Mouse (Mus musculus): ENCODE results near the gene Vsig8. TPM values are rescaled to one million over a fixed set of nuclear protein-coding genes. Genes with fewer than 3 reads are reported as not detected.

Vsig8 gene
- polyA plus RNA-seq (2016; fragmentation: Nextera tagmentation; extraction: Ambion mirVana): 0.12 TPM in 1 of 2 replicates, not detected in the other

- no peak within 1 kb of the TSS for H3K27ac ChIP-seq (replicated peaks)
- H3K4me1 ChIP-seq: peaks cover 25% of the 10 kb centered on the region
- no peaks in the 10 kb centered on the region for H3K36me3 ChIP-seq (replicated peaks)
- 82% methylated on average over 11 of the region's 11 CpGs for WGBS
- DNase-seq (ENCODE audit: low spot score): no peak
- peaks cover 68% of the 10 kb centered on the region for H3K27me3 ChIP-seq (replicated peaks; ENCODE audit: low read depth, poor library complexity, severe bottlenecking)
- H3K4me3 ChIP-seq: no peak within 1 kb of the TSS
- H3K9me3 ChIP-seq: no peaks in the 10 kb centered on the region
Observed at GRCm38 (mm10) chr1:172555638-172556037, at the start of gene Vsig8. Gene Vsig8, plus strand, starts transcription at chr1:172555938.

- peaks cover 56% of the 10 kb centered on the region for H3K4me1 ChIP-seq
- no peaks in the 10 kb centered on the region for H3K9me3 ChIP-seq
- 57% methylated on average over 5 of the region's 5 CpGs for WGBS
- H3K27ac ChIP-seq (replicated peaks): no peak overlapping the region
- no peak overlapping the region for H3K4me3 ChIP-seq
- H3K27me3 ChIP-seq (replicated peaks; ENCODE audit: low read depth, poor library complexity, severe bottlenecking): peaks cover 22% of the 10 kb centered on the region
- DNase-seq (ENCODE audit: low spot score): no peak
- peaks cover 16% of the 10 kb centered on the region; the same call in 1 of the 2 replicates for H3K36me3 ChIP-seq (replicated peaks)
Observed at GRCm38 (mm10) chr1:172507001-172507400, 48.7 kb upstream of the Vsig8 start.

GRCm38 (mm10) chr1:172507701-172508100 is 48.0 kb upstream of the Vsig8 start:
- H3K9me3 ChIP-seq: no peaks in the 10 kb centered on the region
- H3K4me1 ChIP-seq: peaks cover 50% of the 10 kb centered on the region
- H3K27me3 ChIP-seq (replicated peaks; ENCODE audit: low read depth, poor library complexity, severe bottlenecking): peaks cover 15% of the 10 kb centered on the region
- H3K4me3 ChIP-seq: no peak overlapping the region
- no peak for DNase-seq (ENCODE audit: low spot score)
- H3K27ac ChIP-seq (replicated peaks): no peak overlapping the region
- WGBS: 87% methylated on average over 3 of the region's 3 CpGs
- H3K36me3 ChIP-seq (replicated peaks): peaks cover 16% of the 10 kb centered on the region; the same call in 1 of the 2 replicates

- no peak for DNase-seq (ENCODE audit: low spot score)
- Histone ChIP-seq H3K27ac (replicated peaks) (no peak overlapping the region), H3K27me3 (replicated peaks; ENCODE audit: low read depth, poor library complexity, severe bottlenecking) (peaks cover 12% of the 10 kb centered on the region), H3K4me3 (no peak overlapping the region), H3K36me3 (replicated peaks) (peaks cover 16% of the 10 kb centered on the region; the same call in 1 of the 2 replicates), H3K4me1 (peaks cover 50% of the 10 kb centered on the region), H3K9me3 (no peaks in the 10 kb centered on the region)
- 68% methylated on average over 2 of the region's 2 CpGs for WGBS
Observed at GRCm38 (mm10) chr1:172508172-172508571, 47.6 kb upstream of the Vsig8 start.

GRCm38 (mm10) chr1:172509235-172509634 is 46.5 kb upstream of the Vsig8 start:
- Histone ChIP-seq H3K9me3 (no peaks in the 10 kb centered on the region), H3K27me3 (replicated peaks; ENCODE audit: low read depth, poor library complexity, severe bottlenecking) (peaks cover 10% of the 10 kb centered on the region; the same call in 1 of the 2 replicates), H3K27ac (replicated peaks) (no peak overlapping the region), H3K4me3 (no peak overlapping the region), H3K4me1 (peaks cover 45% of the 10 kb centered on the region), H3K36me3 (replicated peaks) (peaks cover 16% of the 10 kb centered on the region; the same call in 1 of the 2 replicates)
- no peak for DNase-seq (ENCODE audit: low spot score)
- WGBS: 76% methylated on average over 5 of the region's 5 CpGs

- H3K27ac ChIP-seq (replicated peaks): peak overlapping the region; percentile 40
- H3K9me3 ChIP-seq: no peaks in the 10 kb centered on the region
- WGBS: 44% methylated on average over 8 of the region's 8 CpGs
- H3K27me3 ChIP-seq (replicated peaks; ENCODE audit: low read depth, poor library complexity, severe bottlenecking): peaks cover 8% of the 10 kb centered on the region; the same call in 1 of the 2 replicates
- no peak for DNase-seq (ENCODE audit: low spot score)
- peak overlapping the region; percentile 30; the same call in 1 of the 2 replicates for H3K4me3 ChIP-seq
- H3K36me3 ChIP-seq (replicated peaks): peaks cover 14% of the 10 kb centered on the region; the same call in 1 of the 2 replicates
- H3K4me1 ChIP-seq: peaks cover 38% of the 10 kb centered on the region
Observed at GRCm38 (mm10) chr1:172509983-172510382, 45.8 kb upstream of the Vsig8 start.

- peaks cover 9% of the 10 kb centered on the region; the same call in 1 of the 2 replicates for H3K36me3 ChIP-seq (replicated peaks)
- DNase-seq (ENCODE audit: low spot score): peak; percentile 40
- peak overlapping the region; percentile 40 for H3K27ac ChIP-seq (replicated peaks)
- H3K4me1 ChIP-seq: peaks cover 39% of the 10 kb centered on the region
- H3K9me3 ChIP-seq: no peaks in the 10 kb centered on the region
- 24% methylated on average over 13 of the region's 13 CpGs for WGBS
- peak overlapping the region; percentile 30 for H3K4me3 ChIP-seq
- 0 out of 2 replicates have a peak, but pooled peaks cover 3% of the 10 kb centered on the region for H3K27me3 ChIP-seq (replicated peaks; ENCODE audit: low read depth, poor library complexity, severe bottlenecking)
Observed at GRCm38 (mm10) chr1:172510421-172510972, 45.2 kb upstream of the Vsig8 start.

- peak overlapping the region; percentile 78 for H3K27ac ChIP-seq (replicated peaks)
Observed at GRCm38 (mm10) chr1:172512962-172513361, 42.8 kb upstream of the Vsig8 start.

GRCm38 (mm10) chr1:172513525-172514212 is 42.1 kb upstream of the Vsig8 start:
- 80% methylated on average over 17 of the region's 17 CpGs for WGBS
- Histone ChIP-seq H3K4me3 (no peak overlapping the region), H3K27me3 (replicated peaks; ENCODE audit: low read depth, poor library complexity, severe bottlenecking) (0 out of 2 replicates have a peak, but pooled peaks cover 3% of the 10 kb centered on the region), H3K4me1 (peaks cover 35% of the 10 kb centered on the region), H3K27ac (replicated peaks) (peak overlapping the region; percentile 78; the same call in 1 of the 2 replicates), H3K9me3 (peaks cover 6% of the 10 kb centered on the region; the same call in 1 of the 2 replicates), H3K36me3 (replicated peaks) (no peaks in the 10 kb centered on the region)
- DNase-seq (ENCODE audit: low spot score): peak; percentile 38

More at GRCm38 (mm10) chr1:172512962-172513361, 42.8 kb upstream of the Vsig8 start:
- Histone ChIP-seq H3K4me1 (peaks cover 35% of the 10 kb centered on the region), H3K36me3 (replicated peaks) (no peaks in the 10 kb centered on the region), H3K27me3 (replicated peaks; ENCODE audit: low read depth, poor library complexity, severe bottlenecking) (0 out of 2 replicates have a peak, but pooled peaks cover 3% of the 10 kb centered on the region), H3K4me3 (0 out of 2 replicates have a peak overlapping the region, but pooled peaks have one; percentile 21), H3K9me3 (peaks cover 6% of the 10 kb centered on the region; the same call in 1 of the 2 replicates)
- DNase-seq (ENCODE audit: low spot score): peak; percentile 51
- WGBS: 26% methylated on average over 13 of the region's 13 CpGs

- 0 out of 2 replicates have a peak, but pooled peaks cover 3% of the 10 kb centered on the region for H3K27me3 ChIP-seq (replicated peaks; ENCODE audit: low read depth, poor library complexity, severe bottlenecking)
- no peak overlapping the region for H3K4me3 ChIP-seq
- no peak overlapping the region; the same call in 1 of the 2 replicates for H3K27ac ChIP-seq (replicated peaks)
- no peaks in the 10 kb centered on the region for H3K36me3 ChIP-seq (replicated peaks)
- peaks cover 6% of the 10 kb centered on the region; the same call in 1 of the 2 replicates for H3K9me3 ChIP-seq
- H3K4me1 ChIP-seq: peaks cover 35% of the 10 kb centered on the region
- DNase-seq (ENCODE audit: low spot score): no peak
- 84% methylated on average over 4 of the region's 4 CpGs for WGBS
Observed at GRCm38 (mm10) chr1:172514213-172514529, 41.6 kb upstream of the Vsig8 start.

GRCm38 (mm10) chr1:172514551-172515268 is 41.0 kb upstream of the Vsig8 start:
- 78% methylated on average over 7 of the region's 7 CpGs for WGBS
- H3K36me3 ChIP-seq (replicated peaks): no peaks in the 10 kb centered on the region
- peaks cover 5% of the 10 kb centered on the region; the same call in 1 of the 2 replicates for H3K27me3 ChIP-seq (replicated peaks; ENCODE audit: low read depth, poor library complexity, severe bottlenecking)
- peaks cover 6% of the 10 kb centered on the region; the same call in 1 of the 2 replicates for H3K9me3 ChIP-seq
- H3K4me1 ChIP-seq: peaks cover 34% of the 10 kb centered on the region
- H3K27ac ChIP-seq (replicated peaks): no peak overlapping the region; the same call in 1 of the 2 replicates
- no peak for DNase-seq (ENCODE audit: low spot score)
- H3K4me3 ChIP-seq: no peak overlapping the region

- Histone ChIP-seq H3K4me3 (no peak overlapping the region), H3K36me3 (replicated peaks) (no peaks in the 10 kb centered on the region), H3K4me1 (peaks cover 35% of the 10 kb centered on the region), H3K9me3 (peaks cover 6% of the 10 kb centered on the region; the same call in 1 of the 2 replicates), H3K27ac (replicated peaks) (no peak overlapping the region), H3K27me3 (replicated peaks; ENCODE audit: low read depth, poor library complexity, severe bottlenecking) (peaks cover 10% of the 10 kb centered on the region; the same call in 1 of the 2 replicates)
- 72% methylated on average over 1 of the region's 1 CpGs for WGBS
- DNase-seq (ENCODE audit: low spot score): no peak
Observed at GRCm38 (mm10) chr1:172515396-172515795, 40.3 kb upstream of the Vsig8 start.

Data from embryonic facial prominence, embryonic 10.5 days (tissue).